Mouse (Mus musculus): Measurements from ENCODE around the gene Arhgap22.

GRCm38 (mm10) chr14:33346546-33346945 lies 132.7 kb downstream of the Arhgap22 start:
- TF ChIP-seq CTCF (IDR thresholded peaks at IDR 0.05; ENCODE audit: borderline replicate concordance, insufficient read depth, low read length): no peak
- TF ChIP-seq POLR2A (IDR thresholded peaks at IDR 0.05; ENCODE audit: low read depth, low read length): no peak
